In the genomic region with DNA sequence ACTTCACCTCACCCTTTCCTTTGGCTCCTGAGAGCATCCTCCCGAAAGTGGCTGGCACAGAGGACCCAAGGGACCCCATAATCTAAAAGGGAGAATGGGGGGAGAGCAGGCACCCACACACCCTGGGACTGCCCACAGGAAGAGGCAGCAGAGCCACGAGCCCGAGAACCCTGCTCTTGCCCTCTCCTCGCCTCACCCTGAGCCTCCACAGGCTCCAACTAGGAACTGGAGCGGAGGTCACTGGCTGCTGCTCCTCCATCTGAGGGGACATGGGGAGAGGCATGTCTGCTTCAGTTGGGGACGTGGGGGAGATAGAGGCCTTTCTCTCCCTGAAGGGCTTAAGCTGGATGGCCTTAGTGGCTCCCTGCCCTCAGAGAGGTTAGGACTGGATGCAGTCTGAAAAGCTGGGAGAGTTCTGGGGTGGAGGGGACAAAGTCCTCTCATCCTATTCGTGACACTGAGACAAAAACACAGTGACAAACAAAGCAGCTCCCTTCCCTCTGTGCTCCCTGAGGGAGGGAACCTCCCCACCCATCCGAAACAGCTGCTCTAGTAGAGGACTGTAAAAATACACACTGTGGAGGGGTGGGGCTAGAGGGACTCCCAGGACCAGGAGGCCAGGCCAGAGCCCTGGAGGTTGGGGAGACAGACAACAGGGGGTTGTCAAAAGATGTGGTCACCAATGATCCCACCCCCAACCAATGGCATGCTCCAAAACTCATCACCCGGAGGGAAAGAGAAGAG, we compare ENCODE assay signal across 14 mouse cellular contexts. TPM values are rescaled to one million over a fixed set of nuclear protein-coding genes. Genes with fewer than 3 reads are reported as not detected.
DNase-seq lines count a peak whose midpoint lies in the region; ATAC-seq and TF ChIP-seq lines count a peak whose summit lies in the region.
"Had no signal": no experiment of that assay in that cellular context is flagged by ENCODE, and none has a peak within 500 bp of the region (broad histone marks: within the 10 kb centered on the region; RNA-seq: fewer than 3 reads in every experiment).

No protein-coding gene starts in this region.

- ATAC-seq in hindbrain, embryonic 13.5 days (ENCODE audit: low FRiP score): no peak
- ATAC-seq in liver, embryonic 13.5 days (ENCODE audit: low read depth): peak; percentile 37

- H3K27me3 ChIP-seq in hindbrain, embryonic 13.5 days: no peaks in the 10 kb centered on the region
- no peaks in the 10 kb centered on the region for H3K27me3 ChIP-seq in hindbrain, embryonic 10.5 days (ENCODE audit: insufficient read depth, poor library complexity, severe bottlenecking)
- no peaks in the 10 kb centered on the region for H3K27me3 ChIP-seq in ES-Bruce4 (ENCODE audit: control insufficient read depth, insufficient read depth, low read length, poor library complexity, severe bottlenecking)
- no peaks in the 10 kb centered on the region for H3K27me3 ChIP-seq in liver, embryonic 13.5 days
- H3K27me3 ChIP-seq: stomach, embryonic 15.5 days had no signal

- peak overlapping the region; percentile 2; the same call in 1 of the 2 replicates for H3K27ac ChIP-seq in hindbrain, embryonic 13.5 days
- no peak overlapping the region for H3K27ac ChIP-seq in hindbrain, embryonic 10.5 days
- H3K27ac ChIP-seq in ES-Bruce4 (ENCODE audit: insufficient read depth, low read length): 0 out of 2 replicates have a peak overlapping the region, but pooled peaks have one; percentile 26
- H3K27ac ChIP-seq in ES-E14 (ENCODE audit: insufficient read depth, low read depth, low read length, poor library complexity, severe bottlenecking): 0 out of 2 replicates have a peak overlapping the region, but pooled peaks have one; percentile 11
- H3K27ac ChIP-seq in liver, embryonic 13.5 days: peak overlapping the region; percentile 47
- H3K27ac ChIP-seq: heart, adult 2 months; stomach, embryonic 15.5 days had no signal

- no peak for TF ChIP-seq CTCF in ES-Bruce4 (IDR thresholded peaks at IDR 0.05; ENCODE audit: low read depth, low read length)

- peaks cover 13% of the 10 kb centered on the region for H3K4me1 ChIP-seq in hindbrain, embryonic 13.5 days (replicated peaks)
- H3K4me1 ChIP-seq in hindbrain, embryonic 10.5 days (replicated peaks): peaks cover 20% of the 10 kb centered on the region
- H3K4me1 ChIP-seq in ES-Bruce4 (ENCODE audit: control insufficient read depth, insufficient read depth, low read length) (peaks cover 4% of the 10 kb centered on the region), ES-E14 (ENCODE audit: control insufficient read depth in 2 of 2, insufficient read depth in 2 of 2, low read length in 2 of 2, poor library complexity in 1 of 2) (peaks cover under 1 to 17% of the 10 kb centered on the region in 2 experiments; a peak in 2 of 4 replicates)
- peaks cover 50% of the 10 kb centered on the region for H3K4me1 ChIP-seq in liver, embryonic 13.5 days (replicated peaks)

- H3K36me3 ChIP-seq in hindbrain, embryonic 13.5 days: peaks cover 67% of the 10 kb centered on the region
- H3K36me3 ChIP-seq in hindbrain, embryonic 10.5 days: peaks cover 79% of the 10 kb centered on the region
- H3K36me3 ChIP-seq in ES-Bruce4 (ENCODE audit: control insufficient read depth, insufficient read depth, low read length, poor library complexity, severe bottlenecking) (peaks cover 42% of the 10 kb centered on the region), ES-E14 (ENCODE audit: control insufficient read depth, insufficient read depth, low read length, poor library complexity, severe bottlenecking) (peaks cover 57% of the 10 kb centered on the region)
- H3K36me3 ChIP-seq in liver, embryonic 13.5 days: peaks cover 60% of the 10 kb centered on the region

- 0 out of 2 replicates have a peak, but pooled peaks cover 4% of the 10 kb centered on the region for H3K9me3 ChIP-seq in hindbrain, embryonic 13.5 days
- peaks cover 6% of the 10 kb centered on the region for H3K9me3 ChIP-seq in hindbrain, embryonic 10.5 days
- H3K9me3 ChIP-seq in ES-Bruce4 (replicated peaks; ENCODE audit: control insufficient read depth, insufficient read depth, low read length, poor library complexity, severe bottlenecking): no peaks in the 10 kb centered on the region
- no peaks in the 10 kb centered on the region for H3K9me3 ChIP-seq in ES-E14 (ENCODE audit: control insufficient read depth, insufficient read depth, low read depth, low read length)
- H3K9me3 ChIP-seq in liver, embryonic 13.5 days (replicated peaks): no peaks in the 10 kb centered on the region
- H3K9me3 ChIP-seq: stomach, embryonic 15.5 days had no signal

- no peak for DNase-seq in hindbrain, embryonic 10.5 days (ENCODE audit: low spot score)
- DNase-seq in ES-E14 (ENCODE audit: low read depth, low spot score): no peak
- no peak for DNase-seq in liver, embryonic 13.5 days
- DNase-seq in ovary, postnatal 36 days (ENCODE audit: low spot score): no peak
- DNase-seq in embryo, embryonic 10.5 days (ENCODE audit: low spot score): no peak
- DNase-seq: adrenal gland, postnatal 10 days; cerebellum, postnatal 36 days; heart, adult 2 months; layer of hippocampus, adult 9-11 months; left cerebral cortex, postnatal 4 days; lung, postnatal 36 days had no signal

- no peak for TF ChIP-seq POLR2A in ES-Bruce4 (IDR thresholded peaks at IDR 0.05; ENCODE audit: insufficient read depth, low read length)

- no peak overlapping the region for H3K9ac ChIP-seq in hindbrain, embryonic 13.5 days
- H3K9ac ChIP-seq in ES-Bruce4 (ENCODE audit: low read depth, poor library complexity, severe bottlenecking) (no peak overlapping the region), ES-E14 (ENCODE audit: insufficient read depth, low read depth, low read length, poor library complexity, severe bottlenecking) (no peak overlapping the region)
- H3K9ac ChIP-seq in liver, embryonic 13.5 days: no peak overlapping the region
- H3K9ac ChIP-seq: stomach, embryonic 15.5 days had no signal

- no peak overlapping the region for H3K4me2 ChIP-seq in hindbrain, embryonic 13.5 days
- no peak overlapping the region for H3K4me2 ChIP-seq in liver, embryonic 13.5 days
- H3K4me2 ChIP-seq: stomach, embryonic 15.5 days had no signal

- TF ChIP-seq EP300 in ES-Bruce4 (IDR thresholded peaks at IDR 0.05; ENCODE audit: insufficient read depth, low read depth, low read length): no peak

- no peak overlapping the region for H3K4me3 ChIP-seq in hindbrain, embryonic 13.5 days
- no peak overlapping the region for H3K4me3 ChIP-seq in hindbrain, embryonic 10.5 days
- H3K4me3 ChIP-seq in ES-Bruce4 (ENCODE audit: low read depth, low read length) (no peak overlapping the region), ES-E14 (ENCODE audit: insufficient read depth in 1 of 2, low read depth in 1 of 2, low read length in 2 of 2, poor library complexity in 1 of 2, severe bottlenecking in 1 of 2) (no peak overlapping the region)
- no peak overlapping the region for H3K4me3 ChIP-seq in liver, embryonic 13.5 days (replicated peaks)
- H3K4me3 ChIP-seq: heart, adult 2 months; stomach, embryonic 15.5 days had no signal

- in situ Hi-C loops in ES-E14 (cut with MboI; ENCODE audit: low sequenced_read_pairs in 2 of 2, unreplicated experiment in 2 of 2): no loop called here

- 68% methylated on average over 9 of the region's 9 CpGs for WGBS in hindbrain, embryonic 13.5 days
- WGBS in hindbrain, embryonic 10.5 days: 74% methylated on average over 9 of the region's 9 CpGs
- 69% methylated on average over 9 of the region's 9 CpGs for WGBS in liver, embryonic 13.5 days (ENCODE audit: insufficient replicate concordance)

TF ChIP-seq in ES-E14, 5 proteins besides CTCF, POLR2A, EP300 and RAD21 (continues in another document):
- TF ChIP-seq ZC3H11A (IDR thresholded peaks at IDR 0.05; ENCODE audit: borderline replicate concordance, low read depth, low read length) (no peak), MAFK (IDR thresholded peaks at IDR 0.05; ENCODE audit: insufficient read depth, low read depth, low read length) (no peak), ZNF384 (IDR thresholded peaks at IDR 0.05; ENCODE audit: low read depth, low read length) (no peak), HCFC1 (IDR thresholded peaks at IDR 0.05; ENCODE audit: borderline replicate concordance, insufficient read depth, low read length) (no peak)

RNA-seq across cellular contexts. Expression of a gene that starts 12.8 kb away (rescaled TPM):
- 18.7 and 22.2 TPM in 2 replicates for polyA plus RNA-seq in hindbrain, embryonic 13.5 days (2015; fragmentation: Nextera tagmentation; extraction: Ambion mirVana)
- 39.9 and 49.6 TPM in 2 replicates for polyA plus RNA-seq in hindbrain, embryonic 10.5 days (2016; fragmentation: Nextera tagmentation; extraction: Ambion mirVana)
- 114 and 141 TPM in 2 replicates for polyA plus RNA-seq in ES-Bruce4 (2011; ENCODE audit: insufficient read depth, insufficient read length, low read depth, missing spikeins)
- total RNA-seq in ES-E14 (2012; rRNA removed): 68.4 and 75.1 TPM in 2 replicates
- 19.5 and 23.8 TPM in 2 replicates for polyA plus RNA-seq in liver, embryonic 13.5 days (2015; fragmentation: Nextera tagmentation; extraction: Ambion mirVana)

RNA-seq across cellular contexts. Expression of a gene that starts 13.2 kb away (rescaled TPM):
- polyA plus RNA-seq in hindbrain, embryonic 13.5 days (2015; fragmentation: Nextera tagmentation; extraction: Ambion mirVana): 120 and 127 TPM in 2 replicates
- polyA plus RNA-seq in hindbrain, embryonic 10.5 days (2016; fragmentation: Nextera tagmentation; extraction: Ambion mirVana): 90.2 and 111 TPM in 2 replicates
- polyA plus RNA-seq in ES-Bruce4 (2011; ENCODE audit: insufficient read depth, insufficient read length, low read depth, missing spikeins): 146 and 155 TPM in 2 replicates
- total RNA-seq in ES-E14 (2012; rRNA removed): 123 and 207 TPM in 2 replicates
- polyA plus RNA-seq in liver, embryonic 13.5 days (2015; fragmentation: Nextera tagmentation; extraction: Ambion mirVana): 31.9 and 34.9 TPM in 2 replicates

RNA-seq across cellular contexts. Expression of a gene that starts 28.6 kb away (rescaled TPM):
- 3.1 and 3.8 TPM in 2 replicates for polyA plus RNA-seq in hindbrain, embryonic 13.5 days (2015; fragmentation: Nextera tagmentation; extraction: Ambion mirVana)
- polyA plus RNA-seq in hindbrain, embryonic 10.5 days (2016; fragmentation: Nextera tagmentation; extraction: Ambion mirVana): 4.8 and 5.7 TPM in 2 replicates
- polyA plus RNA-seq in ES-Bruce4 (2011; ENCODE audit: insufficient read depth, insufficient read length, low read depth, missing spikeins): 3.1 and 3.3 TPM in 2 replicates
- 4.9 and 6.9 TPM in 2 replicates for total RNA-seq in ES-E14 (2012; rRNA removed)
- polyA plus RNA-seq in liver, embryonic 13.5 days (2015; fragmentation: Nextera tagmentation; extraction: Ambion mirVana): 2.7 and 2.9 TPM in 2 replicates

RNA-seq across cellular contexts. Expression of a gene that starts 33.6 kb away (rescaled TPM):
- polyA plus RNA-seq in hindbrain, embryonic 13.5 days (2015; fragmentation: Nextera tagmentation; extraction: Ambion mirVana): 22.8 and 23.9 TPM in 2 replicates
- 16.6 and 19.4 TPM in 2 replicates for polyA plus RNA-seq in hindbrain, embryonic 10.5 days (2016; fragmentation: Nextera tagmentation; extraction: Ambion mirVana)
- polyA plus RNA-seq in ES-Bruce4 (2011; ENCODE audit: insufficient read depth, insufficient read length, low read depth, missing spikeins): 17.1 and 18.6 TPM in 2 replicates
- total RNA-seq in ES-E14 (2012; rRNA removed): 8.0 and 10.1 TPM in 2 replicates
- 4.3 and 5.6 TPM in 2 replicates for polyA plus RNA-seq in liver, embryonic 13.5 days (2015; fragmentation: Nextera tagmentation; extraction: Ambion mirVana)

RNA-seq across cellular contexts. Expression of a gene that starts 43.8 kb away (rescaled TPM):
- 73.4 and 79.5 TPM in 2 replicates for polyA plus RNA-seq in hindbrain, embryonic 13.5 days (2015; fragmentation: Nextera tagmentation; extraction: Ambion mirVana)
- 110 and 136 TPM in 2 replicates for polyA plus RNA-seq in hindbrain, embryonic 10.5 days (2016; fragmentation: Nextera tagmentation; extraction: Ambion mirVana)
- 157 and 164 TPM in 2 replicates for polyA plus RNA-seq in ES-Bruce4 (2011; ENCODE audit: insufficient read depth, insufficient read length, low read depth, missing spikeins)
- 134 and 140 TPM in 2 replicates for total RNA-seq in ES-E14 (2012; rRNA removed)
- polyA plus RNA-seq in liver, embryonic 13.5 days (2015; fragmentation: Nextera tagmentation; extraction: Ambion mirVana): 105 and 118 TPM in 2 replicates
